Mouse (Mus musculus) midbrain, postnatal 0 days (tissue): ENCODE results near the gene Ptprm. TPM values are rescaled to one million over a fixed set of nuclear protein-coding genes. Genes with fewer than 3 reads are reported as not detected.
A peak's percentile ranks its signal among the peaks of the same experiment; 100 is the strongest.

Experiments
- ATAC-seq: fragments of 200-750 bp; cut with Nextera tagmentation; 2 replicates; pipeline ENCODE4 v1.8.0; 2017; ENCODE audit warnings: moderate number of reproducible peaks, mild to moderate bottlenecking, moderate TSS enrichment, moderate library complexity; ENCODE audit not compliant: low FRiP score
- DNase-seq: peaks from one replicate; pipeline ENCODE4 v3.0.0-alpha.2; 2015; ENCODE audit warnings: low spot score
- H3K27ac ChIP-seq: fragments of 300-500 bp; sonication (generic); 2 replicates; pipeline ENCODE4 v1.5.1; 2014; ENCODE audit warnings: low read depth, mild to moderate bottlenecking, low read length, mixed read lengths
- H3K27me3 ChIP-seq: fragments of 300-500 bp; sonication (generic); 2 replicates; pipeline ENCODE4 v1.6.1; 2014; ENCODE audit warnings: low read length, control low read depth, mixed read lengths; ENCODE audit not compliant: insufficient read depth
- H3K36me3 ChIP-seq: fragments of 300-500 bp; sonication (generic); 2 replicates; pipeline ENCODE4 v1.6.1; 2014; ENCODE audit warnings: low read length, control low read depth, mixed read lengths; ENCODE audit not compliant: insufficient read depth
- H3K4me1 ChIP-seq: fragments of 300-500 bp; sonication (generic); 2 replicates; pipeline ENCODE4 v1.6.1; 2014; ENCODE audit warnings: mild to moderate bottlenecking, control low read depth, antibody characterized with exemption, low read length, mixed read lengths; ENCODE audit not compliant: insufficient read depth
- H3K4me2 ChIP-seq: fragments of 300-500 bp; sonication (generic); 2 replicates; pipeline ENCODE4 v1.6.1; 2014; ENCODE audit warnings: low read depth, mild to moderate bottlenecking, low read length, mixed read lengths; ENCODE audit not compliant: poor library complexity, severe bottlenecking
- H3K4me3 ChIP-seq: fragments of 300-500 bp; sonication (generic); 2 replicates; pipeline ENCODE4 v1.5.1; 2014; ENCODE audit warnings: low read depth, mild to moderate bottlenecking, low read length, moderate library complexity
- H3K9ac ChIP-seq: fragments of 300-500 bp; sonication (generic); replicated peaks from 2 replicates; pipeline ENCODE4 v1.6.1; 2014; ENCODE audit warnings: mild to moderate bottlenecking, low read length, moderate library complexity, mixed read lengths; ENCODE audit not compliant: poor library complexity, severe bottlenecking
- H3K9me3 ChIP-seq: fragments of 300-500 bp; sonication (generic); 2 replicates; pipeline ENCODE4 v1.6.1; 2016; ENCODE audit warnings: low read length, control low read depth
- CTCF ChIP-seq: IDR thresholded peaks from 2 replicates; pipeline ENCODE4 v1.5.1; 2016; ENCODE audit warnings: antibody characterized with exemption, mild to moderate bottlenecking
- WGBS: fragments of 180-500 bp; shearing (Covaris S2); extraction: QIAGEN DNeasy Blood & Tissue Kit; methylation state at CpG from one replicate; pipeline ENCODE4 v1.1.7; 2014; 5-methylcytosine and 5-hydroxymethylcytosine counted together
- polyA plus RNA-seq: library from polyadenylated mRNA; unstranded; fragments of >200 nt; fragmentation: Nextera tagmentation; extraction: Ambion mirVana; gene quantifications from 2 replicates; pipeline ENCODE4 v1.2.1, GENCODE M21; 2015
- total RNA-seq: library from RNA; depleted of rRNA; stranded (reverse); fragments of >200 nt; gene quantifications from 2 replicates; pipeline ENCODE4 v1.2.3, GENCODE M21; 2014

Ptprm gene
- total and polyA plus RNA-seq, 2 experiments from 2014 or later = 18.3 to 43.5 TPM

GRCm38 (mm10) chr17:66912533-66912932 lies 441.7 kb downstream of the Ptprm start:
- H3K36me3 ChIP-seq = no peaks in the 10 kb centered on the region
- H3K27ac ChIP-seq = no peak overlapping the region
- no peak overlapping the region for H3K4me2 ChIP-seq
- no peak for ATAC-seq
- DNase-seq = no peak
- H3K4me1 ChIP-seq = no peaks in the 10 kb centered on the region
- WGBS = 85% methylated on average over 6 of the region's 6 CpGs
- no peak overlapping the region for H3K9ac ChIP-seq
- H3K9me3 ChIP-seq = no peaks in the 10 kb centered on the region
- no peaks in the 10 kb centered on the region for H3K27me3 ChIP-seq
- no peak for TF ChIP-seq CTCF
- H3K4me3 ChIP-seq = no peak overlapping the region

GRCm38 (mm10) chr17:66912120-66912519 lies 442.1 kb downstream of the Ptprm start:
- H3K4me2 ChIP-seq = no peak overlapping the region
- H3K4me3 ChIP-seq = no peak overlapping the region
- H3K4me1 ChIP-seq = no peaks in the 10 kb centered on the region
- H3K27ac ChIP-seq = no peak overlapping the region
- no peaks in the 10 kb centered on the region for H3K9me3 ChIP-seq
- TF ChIP-seq CTCF = no peak
- no peak overlapping the region for H3K9ac ChIP-seq
- ATAC-seq (no peak), DNase-seq (no peak)
- no peaks in the 10 kb centered on the region for H3K27me3 ChIP-seq
- no peaks in the 10 kb centered on the region for H3K36me3 ChIP-seq
- WGBS = 88% methylated on average over 11 of the region's 11 CpGs

GRCm38 (mm10) chr17:66909901-66910300 lies 444.4 kb downstream of the Ptprm start:
- no peak for ATAC-seq
- no peaks in the 10 kb centered on the region for H3K4me1 ChIP-seq
- DNase-seq = peak; percentile 38
- 74% methylated on average over 4 of the region's 4 CpGs for WGBS
- H3K4me3 ChIP-seq = no peak overlapping the region
- no peaks in the 10 kb centered on the region for H3K9me3 ChIP-seq
- H3K27ac ChIP-seq = no peak overlapping the region
- no peaks in the 10 kb centered on the region for H3K27me3 ChIP-seq
- H3K9ac ChIP-seq = no peak overlapping the region
- H3K4me2 ChIP-seq = no peak overlapping the region
- no peaks in the 10 kb centered on the region for H3K36me3 ChIP-seq
- TF ChIP-seq CTCF = no peak

GRCm38 (mm10) chr17:66908921-66909320 lies 445.3 kb downstream of the Ptprm start:
- no peak for TF ChIP-seq CTCF
- no peaks in the 10 kb centered on the region for H3K4me1 ChIP-seq
- DNase-seq = no peak
- WGBS = 89% methylated on average over 6 of the region's 6 CpGs
- no peak overlapping the region for H3K9ac ChIP-seq
- no peak for ATAC-seq
- no peaks in the 10 kb centered on the region for H3K36me3 ChIP-seq
- H3K27me3 ChIP-seq = no peaks in the 10 kb centered on the region
- H3K4me2 ChIP-seq = no peak overlapping the region
- no peak overlapping the region for H3K4me3 ChIP-seq
- H3K27ac ChIP-seq = no peak overlapping the region
- no peaks in the 10 kb centered on the region for H3K9me3 ChIP-seq

GRCm38 (mm10) chr17:66894181-66894580 lies 460.1 kb downstream of the Ptprm start:
- H3K4me2 ChIP-seq = no peak overlapping the region
- DNase-seq (no peak), ATAC-seq (no peak)
- no peak overlapping the region for H3K27ac ChIP-seq
- no peak overlapping the region for H3K9ac ChIP-seq
- WGBS = 81% methylated on average over 1 of the region's 1 CpGs
- H3K36me3 ChIP-seq = no peaks in the 10 kb centered on the region
- no peaks in the 10 kb centered on the region for H3K9me3 ChIP-seq
- no peak for TF ChIP-seq CTCF
- no peaks in the 10 kb centered on the region for H3K4me1 ChIP-seq
- no peaks in the 10 kb centered on the region for H3K27me3 ChIP-seq
- no peak overlapping the region for H3K4me3 ChIP-seq

- H3K4me1 ChIP-seq = no peaks in the 10 kb centered on the region
- DNase-seq = no peak
- WGBS = 92% methylated on average over 6 of the region's 6 CpGs
- H3K27ac ChIP-seq = no peak overlapping the region
- no peaks in the 10 kb centered on the region for H3K27me3 ChIP-seq
- H3K9ac ChIP-seq = no peak overlapping the region
- H3K4me2 ChIP-seq = no peak overlapping the region
- H3K36me3 ChIP-seq = no peaks in the 10 kb centered on the region
- ATAC-seq = no peak
- H3K9me3 ChIP-seq = no peaks in the 10 kb centered on the region
- TF ChIP-seq CTCF = no peak
- H3K4me3 ChIP-seq = no peak overlapping the region
Observed at GRCm38 (mm10) chr17:66891916-66892315, 462.3 kb downstream of the Ptprm start.
